Mouse (Mus musculus) liver, embryonic 14.5 days (tissue): ENCODE measurements at regions not wholly inside any gene's neighbourhood (a gene's known extent, or its start where the extent isn't known, plus 50 kb on each side); places are given as distances from the start of the nearest gene placed in this dataset.

Experiments
- CTCF ChIP-seq: IDR thresholded peaks from 2 replicates; pipeline ENCODE4 v1.5.1; 2016; ENCODE audit warnings: antibody characterized with exemption, low read depth, control low read depth
- EP300 ChIP-seq: IDR thresholded peaks from 2 replicates; pipeline ENCODE4 v1.6.1; 2016; ENCODE audit warnings: antibody characterized with exemption, low read depth

GRCm38 (mm10) chr13:10619661-10620060 is 259.0 kb upstream of the Chrm3 start:
- TF ChIP-seq CTCF, result no peak
- TF ChIP-seq EP300, result no peak
